Mouse (Mus musculus) neural tube, embryonic 11.5 days (tissue): ENCODE results near the gene Rfk. TPM values are rescaled to one million over a fixed set of nuclear protein-coding genes. Genes with fewer than 3 reads are reported as not detected.

Experiments used
- ATAC-seq: fragments of 200-750 bp; cut with Nextera tagmentation; 2 replicates; pipeline ENCODE4 v1.8.0; 2017; ENCODE audit warnings: moderate number of reproducible peaks, mild to moderate bottlenecking, moderate TSS enrichment, moderate library complexity; ENCODE audit not compliant: insufficient read depth, low FRiP score, low TSS enrichment
- DNase-seq: peaks from one replicate; pipeline ENCODE4 v3.0.0-alpha.2; 2015; ENCODE audit warnings: low spot score
- H3K27ac ChIP-seq: fragments of 300-500 bp; sonication (generic); 2 replicates; pipeline ENCODE4 v1.5.1; 2014; ENCODE audit warnings: low read depth, mild to moderate bottlenecking, low read length
- H3K27me3 ChIP-seq: fragments of 300-500 bp; sonication (generic); 2 replicates; pipeline ENCODE4 v1.6.1; 2014; ENCODE audit warnings: mild to moderate bottlenecking, low read length, mixed read lengths; ENCODE audit not compliant: control insufficient read depth, insufficient read depth
- H3K36me3 ChIP-seq: fragments of 300-500 bp; sonication (generic); 2 replicates; pipeline ENCODE4 v1.6.1; 2014; ENCODE audit warnings: mild to moderate bottlenecking, low read length, moderate library complexity, mixed read lengths; ENCODE audit not compliant: control insufficient read depth, insufficient read depth
- H3K4me1 ChIP-seq: fragments of 300-500 bp; sonication (generic); 2 replicates; pipeline ENCODE4 v1.6.1; 2014; ENCODE audit warnings: low read length, mixed read lengths; ENCODE audit not compliant: control insufficient read depth, insufficient read depth
- H3K4me2 ChIP-seq: fragments of 300-500 bp; sonication (generic); 2 replicates; pipeline ENCODE4 v1.6.1; 2014; ENCODE audit warnings: low read depth, mild to moderate bottlenecking, moderate library complexity
- H3K4me3 ChIP-seq: fragments of 300-500 bp; sonication (generic); 2 replicates; pipeline ENCODE4 v1.5.1; 2014; ENCODE audit warnings: low read depth, low read length
- H3K9ac ChIP-seq: fragments of 300-500 bp; sonication (generic); 2 replicates; pipeline ENCODE4 v1.6.1; 2014; ENCODE audit warnings: mild to moderate bottlenecking, low read length
- H3K9me3 ChIP-seq: fragments of 300-500 bp; sonication (generic); 2 replicates; pipeline ENCODE4 v1.6.1; 2016; ENCODE audit warnings: low read length; ENCODE audit not compliant: control insufficient read depth
- WGBS: fragments of 180-500 bp; shearing (Covaris S2); extraction: QIAGEN DNeasy Blood & Tissue Kit; methylation state at CpG from one replicate; pipeline ENCODE4 v1.1.7; 2014; 5-methylcytosine and 5-hydroxymethylcytosine counted together
- polyA plus RNA-seq: library from polyadenylated mRNA; unstranded; fragments of >200 nt; fragmentation: Nextera tagmentation; extraction: Ambion mirVana; gene quantifications from 2 replicates; pipeline ENCODE4 v1.2.1, GENCODE M21; 2014

Gene Rfk
- 79.6 and 85.1 TPM in 2 replicates for polyA plus RNA-seq

- peaks cover 4% of the 10 kb centered on the region for H3K4me1 ChIP-seq
- H3K4me2 ChIP-seq = peak within 1 kb of the TSS; percentile 55
- peak within 1 kb of the TSS; percentile 90 for H3K9ac ChIP-seq
- WGBS = under 1% methylated on average over 73 of the region's 83 CpGs
- ATAC-seq (peak; percentile 99), DNase-seq (peak; percentile 95)
- H3K27me3 ChIP-seq = no peaks in the 10 kb centered on the region
- H3K36me3 ChIP-seq = 0 out of 2 replicates have a peak, but pooled peaks cover 2% of the 10 kb centered on the region
- no peaks in the 10 kb centered on the region for H3K9me3 ChIP-seq
- peak within 1 kb of the TSS; percentile 85 for H3K4me3 ChIP-seq
- H3K27ac ChIP-seq = 0 out of 2 replicates have a peak within 1 kb of the TSS, but pooled peaks have one; percentile 8
Measured at GRCm38 (mm10) chr19:17393841-17394591, at the start of gene Rfk. Gene Rfk (plus strand): TSS chr19:17394043.

- H3K27me3 ChIP-seq = no peaks in the 10 kb centered on the region
- H3K36me3 ChIP-seq = no peaks in the 10 kb centered on the region
- no peak overlapping the region for H3K9ac ChIP-seq
- H3K4me3 ChIP-seq = no peak overlapping the region
- 92% methylated on average over 7 of the region's 7 CpGs for WGBS
- ATAC-seq = no peak
- no peak overlapping the region for H3K4me2 ChIP-seq
- no peaks in the 10 kb centered on the region for H3K4me1 ChIP-seq
- H3K27ac ChIP-seq = no peak overlapping the region
- DNase-seq = no peak
- no peaks in the 10 kb centered on the region for H3K9me3 ChIP-seq
Measured at GRCm38 (mm10) chr19:17344881-17345280, 49.0 kb upstream of the Rfk start.

DNA sequence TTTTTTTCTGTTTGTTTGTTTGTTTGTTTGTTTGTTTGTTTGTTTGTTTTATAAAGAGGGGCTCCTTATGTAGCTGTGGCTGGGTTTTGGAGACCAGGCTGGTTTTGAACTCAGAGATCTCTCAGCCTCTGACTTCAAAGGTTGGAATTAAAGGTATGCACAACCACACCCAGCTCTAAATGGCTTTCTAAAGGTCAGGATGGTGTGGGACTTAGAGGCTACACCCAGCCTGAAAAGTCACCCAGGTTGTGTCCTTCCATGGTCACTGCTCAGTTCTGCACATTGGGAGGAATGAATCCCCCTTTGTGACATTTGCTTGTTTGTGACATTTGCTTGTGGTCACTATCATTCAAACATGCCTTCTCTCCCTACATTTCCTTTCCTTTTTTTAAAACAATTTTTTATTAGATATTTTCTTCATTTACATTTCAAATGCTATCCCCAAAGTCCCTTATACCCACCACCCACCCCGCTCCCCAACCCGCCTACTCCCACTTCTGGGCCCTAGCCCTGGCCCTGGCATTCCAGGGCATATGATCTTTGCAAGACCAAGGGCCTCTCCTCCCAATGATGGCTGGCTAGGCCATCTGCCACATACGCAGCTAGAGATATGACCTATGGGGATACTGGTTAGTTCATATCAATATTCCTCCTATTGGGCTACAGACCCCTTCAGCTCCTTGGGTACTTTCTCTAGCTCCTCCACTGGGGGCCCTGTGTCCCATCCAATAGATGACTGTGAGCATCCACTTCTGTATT, 46.9 kb upstream of the Rfk start:
- Histone ChIP-seq H3K4me1 (no peaks in the 10 kb centered on the region), H3K4me3 (no peak overlapping the region), H3K27ac (no peak overlapping the region), H3K36me3 (no peaks in the 10 kb centered on the region), H3K27me3 (no peaks in the 10 kb centered on the region), H3K9me3 (no peaks in the 10 kb centered on the region), H3K4me2 (no peak overlapping the region), H3K9ac (no peak overlapping the region)
- 98% methylated on average over 3 of the region's 3 CpGs for WGBS
- ATAC-seq (no peak), DNase-seq (no peak)

- Histone ChIP-seq H3K4me3 (no peak overlapping the region), H3K4me2 (no peak overlapping the region), H3K9ac (no peak overlapping the region), H3K9me3 (no peaks in the 10 kb centered on the region), H3K36me3 (no peaks in the 10 kb centered on the region), H3K27me3 (no peaks in the 10 kb centered on the region), H3K27ac (no peak overlapping the region), H3K4me1 (no peaks in the 10 kb centered on the region)
- ATAC-seq (no peak), DNase-seq (no peak)
- 83% methylated on average over 2 of the region's 2 CpGs for WGBS
Measured at GRCm38 (mm10) chr19:17347852-17348251, 46.0 kb upstream of the Rfk start.

- Histone ChIP-seq H3K27me3 (no peaks in the 10 kb centered on the region; the same call in 1 of the 2 replicates), H3K9ac (no peak overlapping the region), H3K9me3 (no peaks in the 10 kb centered on the region), H3K4me1 (no peaks in the 10 kb centered on the region), H3K4me3 (no peak overlapping the region), H3K27ac (no peak overlapping the region), H3K4me2 (no peak overlapping the region), H3K36me3 (no peaks in the 10 kb centered on the region)
- WGBS = 79% methylated on average over 8 of the region's 8 CpGs
- ATAC-seq (no peak), DNase-seq (no peak)
Measured at GRCm38 (mm10) chr19:17353727-17354126, 40.1 kb upstream of the Rfk start.

GRCm38 (mm10) chr19:17354362-17354761, 39.5 kb upstream of the Rfk start:
- Histone ChIP-seq H3K9me3 (no peaks in the 10 kb centered on the region), H3K9ac (no peak overlapping the region), H3K4me2 (no peak overlapping the region), H3K27me3 (no peaks in the 10 kb centered on the region; the same call in 1 of the 2 replicates), H3K27ac (no peak overlapping the region), H3K4me1 (no peaks in the 10 kb centered on the region), H3K36me3 (no peaks in the 10 kb centered on the region), H3K4me3 (no peak overlapping the region)
- ATAC-seq = no peak
- DNase-seq = no peak
- WGBS = 79% methylated on average over 4 of the region's 4 CpGs

DNA sequence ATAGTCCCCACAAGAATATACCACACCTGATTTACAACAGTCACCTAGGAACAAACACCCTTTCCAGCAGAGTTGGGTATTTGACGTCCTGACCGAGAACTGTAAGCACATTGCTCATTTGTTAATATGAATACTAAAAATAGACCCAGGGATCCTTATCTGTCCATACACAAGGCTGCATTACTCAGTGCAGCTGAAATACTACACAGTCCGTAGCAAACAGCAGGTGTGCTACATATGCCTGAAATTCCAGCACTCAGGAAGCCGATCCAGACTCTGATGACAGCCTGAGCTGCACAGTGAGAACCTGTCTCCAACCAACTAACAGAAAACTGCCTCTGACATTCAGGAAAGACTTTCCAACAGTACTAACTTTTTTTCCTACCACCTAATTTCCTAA, 39.0 kb upstream of the Rfk start:
- no peak for ATAC-seq
- Histone ChIP-seq H3K4me1 (no peaks in the 10 kb centered on the region), H3K36me3 (no peaks in the 10 kb centered on the region), H3K4me3 (no peak overlapping the region), H3K27ac (no peak overlapping the region), H3K9me3 (no peaks in the 10 kb centered on the region), H3K9ac (no peak overlapping the region), H3K4me2 (no peak overlapping the region), H3K27me3 (no peaks in the 10 kb centered on the region; the same call in 1 of the 2 replicates)
- WGBS = 61% methylated on average over 4 of the region's 4 CpGs
- no peak for DNase-seq

- H3K4me3 ChIP-seq = peak overlapping the region; percentile 47; the same call in 1 of the 2 replicates
- no peak overlapping the region; the same call in 1 of the 2 replicates for H3K4me2 ChIP-seq
Measured at GRCm38 (mm10) chr19:17355361-17355760, 38.5 kb upstream of the Rfk start.

More at GRCm38 (mm10) chr19:17355361-17355760, 38.5 kb upstream of the Rfk start:
- DNase-seq = no peak
- Histone ChIP-seq H3K36me3 (no peaks in the 10 kb centered on the region), H3K9ac (no peak overlapping the region), H3K9me3 (no peaks in the 10 kb centered on the region), H3K27ac (no peak overlapping the region), H3K4me1 (no peaks in the 10 kb centered on the region), H3K27me3 (no peaks in the 10 kb centered on the region; the same call in 1 of the 2 replicates)
- 44% methylated on average over 4 of the region's 4 CpGs for WGBS
- ATAC-seq = no peak
